Mouse (Mus musculus) lung, adult 2 months (tissue): ENCODE measurements around the gene Vegfa.

Source experiments
- CTCF ChIP-seq: fragments of 200-500 bp; IDR thresholded peaks from 2 replicates; pipeline ENCODE4 v1.5.1; 2011; ENCODE audit warnings: mild to moderate bottlenecking, low read length, control low read depth; ENCODE audit not compliant: insufficient read depth
- POLR2A ChIP-seq: fragments of 200-500 bp; IDR thresholded peaks from 2 replicates; pipeline ENCODE4 v1.6.1; 2011; ENCODE audit warnings: low read depth, mild to moderate bottlenecking, control low read depth, low read length, borderline replicate concordance; ENCODE audit errors: extremely low read depth

- no peak for TF ChIP-seq CTCF
- TF ChIP-seq POLR2A, result no peak
These were observed 59.0 kb downstream of the Vegfa start for GRCm38 (mm10) chr17:45973214-45973613.
